Mouse (Mus musculus) midbrain, postnatal 0 days (tissue): ENCODE results near the gene Tpt1. TPM values are rescaled to one million over a fixed set of nuclear protein-coding genes. Genes with fewer than 3 reads are reported as not detected.
A peak's percentile ranks its signal among the peaks of the same experiment; 100 is the strongest.
"Not testable (repeated sequence)": the region's sequence is repeated elsewhere in the genome, so short reads cannot be mapped to it uniquely, and the experiment has no call there.

ENCODE experiments used
- ATAC-seq: fragments of 200-750 bp; cut with Nextera tagmentation; 2 replicates; pipeline ENCODE4 v1.8.0; 2017; ENCODE audit warnings: moderate number of reproducible peaks, mild to moderate bottlenecking, moderate TSS enrichment, moderate library complexity; ENCODE audit not compliant: low FRiP score
- DNase-seq: peaks from one replicate; pipeline ENCODE4 v3.0.0-alpha.2; 2015; ENCODE audit warnings: low spot score
- H3K27ac ChIP-seq: fragments of 300-500 bp; sonication (generic); 2 replicates; pipeline ENCODE4 v1.5.1; 2014; ENCODE audit warnings: low read depth, mild to moderate bottlenecking, low read length, mixed read lengths
- H3K27me3 ChIP-seq: fragments of 300-500 bp; sonication (generic); 2 replicates; pipeline ENCODE4 v1.6.1; 2014; ENCODE audit warnings: low read length, control low read depth, mixed read lengths; ENCODE audit not compliant: insufficient read depth
- H3K36me3 ChIP-seq: fragments of 300-500 bp; sonication (generic); 2 replicates; pipeline ENCODE4 v1.6.1; 2014; ENCODE audit warnings: low read length, control low read depth, mixed read lengths; ENCODE audit not compliant: insufficient read depth
- H3K4me1 ChIP-seq: fragments of 300-500 bp; sonication (generic); 2 replicates; pipeline ENCODE4 v1.6.1; 2014; ENCODE audit warnings: mild to moderate bottlenecking, control low read depth, antibody characterized with exemption, low read length, mixed read lengths; ENCODE audit not compliant: insufficient read depth
- H3K4me2 ChIP-seq: fragments of 300-500 bp; sonication (generic); 2 replicates; pipeline ENCODE4 v1.6.1; 2014; ENCODE audit warnings: low read depth, mild to moderate bottlenecking, low read length, mixed read lengths; ENCODE audit not compliant: poor library complexity, severe bottlenecking
- H3K4me3 ChIP-seq: fragments of 300-500 bp; sonication (generic); 2 replicates; pipeline ENCODE4 v1.5.1; 2014; ENCODE audit warnings: low read depth, mild to moderate bottlenecking, low read length, moderate library complexity
- H3K9ac ChIP-seq: fragments of 300-500 bp; sonication (generic); replicated peaks from 2 replicates; pipeline ENCODE4 v1.6.1; 2014; ENCODE audit warnings: mild to moderate bottlenecking, low read length, moderate library complexity, mixed read lengths; ENCODE audit not compliant: poor library complexity, severe bottlenecking
- H3K9me3 ChIP-seq: fragments of 300-500 bp; sonication (generic); 2 replicates; pipeline ENCODE4 v1.6.1; 2016; ENCODE audit warnings: low read length, control low read depth
- CTCF ChIP-seq: IDR thresholded peaks from 2 replicates; pipeline ENCODE4 v1.5.1; 2016; ENCODE audit warnings: antibody characterized with exemption, mild to moderate bottlenecking
- WGBS: fragments of 180-500 bp; shearing (Covaris S2); extraction: QIAGEN DNeasy Blood & Tissue Kit; methylation state at CpG from one replicate; pipeline ENCODE4 v1.1.7; 2014; 5-methylcytosine and 5-hydroxymethylcytosine counted together
- polyA plus RNA-seq: library from polyadenylated mRNA; unstranded; fragments of >200 nt; fragmentation: Nextera tagmentation; extraction: Ambion mirVana; gene quantifications from 2 replicates; pipeline ENCODE4 v1.2.1, GENCODE M21; 2015
- total RNA-seq: library from RNA; depleted of rRNA; stranded (reverse); fragments of >200 nt; gene quantifications from 2 replicates; pipeline ENCODE4 v1.2.3, GENCODE M21; 2014

Gene Tpt1
- total and polyA plus RNA-seq, 2 experiments from 2014 or later = 595 to 651 TPM

GRCm38 (mm10) chr14:75837048-75837916 lies 7.6 kb upstream of the Tpt1 start:
- Histone ChIP-seq H3K36me3 (no peaks in the 10 kb centered on the region), H3K27ac (no peak overlapping the region), H3K27me3 (no peaks in the 10 kb centered on the region), H3K9ac (no peak overlapping the region), H3K4me3 (no peak overlapping the region), H3K4me2 (no peak overlapping the region), H3K4me1 (peaks cover 6% of the 10 kb centered on the region), H3K9me3 (no peaks in the 10 kb centered on the region)
- TF ChIP-seq CTCF = no peak
- DNase-seq (no peak), ATAC-seq (no peak)
- WGBS = 87% methylated on average over 10 of the region's 10 CpGs

- H3K9me3 ChIP-seq, H3K36me3 ChIP-seq, ATAC-seq, DNase-seq, H3K4me3 ChIP-seq, H3K4me1 ChIP-seq, H3K9ac ChIP-seq, H3K27ac ChIP-seq, H3K4me2 ChIP-seq, H3K27me3 ChIP-seq: not testable (repeated sequence)
- WGBS = 50% methylated on average over 1 of the region's 2 CpGs
These were observed 3.1 kb upstream of the Tpt1 start for GRCm38 (mm10) chr14:75841758-75842157.

GRCm38 (mm10) chr14:75844111-75844695 lies 690 bp upstream of the Tpt1 start:
- Histone ChIP-seq H3K4me1 (peaks cover 5% of the 10 kb centered on the region; the same call in 1 of the 2 replicates), H3K27ac (peak overlapping the region; percentile 99), H3K4me3 (peak overlapping the region; percentile 86), H3K27me3 (no peaks in the 10 kb centered on the region), H3K9ac (peak overlapping the region; percentile 91), H3K36me3 (peaks cover 17% of the 10 kb centered on the region), H3K4me2 (peak overlapping the region; percentile 74), H3K9me3 (no peaks in the 10 kb centered on the region)
- ATAC-seq (no peak), DNase-seq (no peak)
- TF ChIP-seq CTCF = no peak
- WGBS = 6% methylated on average over 14 of the region's 14 CpGs

- H3K36me3 ChIP-seq = peaks cover 28% of the 10 kb centered on the region
- H3K4me3 ChIP-seq = peak overlapping the region; percentile 86
- TF ChIP-seq CTCF = peak; percentile 66
- H3K9me3 ChIP-seq = no peaks in the 10 kb centered on the region
- ATAC-seq = peak; percentile 76
- H3K9ac ChIP-seq = peak overlapping the region; percentile 91
- peak overlapping the region; percentile 74 for H3K4me2 ChIP-seq
- H3K4me1 ChIP-seq = peaks cover 5% of the 10 kb centered on the region; the same call in 1 of the 2 replicates
- peak overlapping the region; percentile 99 for H3K27ac ChIP-seq
- peak; percentile 92 for DNase-seq
- WGBS = under 1% methylated on average over 34 of the region's 40 CpGs
- H3K27me3 ChIP-seq = no peaks in the 10 kb centered on the region
These were observed 814 bp downstream of the Tpt1 start for GRCm38 (mm10) chr14:75845698-75846115.

DNA sequence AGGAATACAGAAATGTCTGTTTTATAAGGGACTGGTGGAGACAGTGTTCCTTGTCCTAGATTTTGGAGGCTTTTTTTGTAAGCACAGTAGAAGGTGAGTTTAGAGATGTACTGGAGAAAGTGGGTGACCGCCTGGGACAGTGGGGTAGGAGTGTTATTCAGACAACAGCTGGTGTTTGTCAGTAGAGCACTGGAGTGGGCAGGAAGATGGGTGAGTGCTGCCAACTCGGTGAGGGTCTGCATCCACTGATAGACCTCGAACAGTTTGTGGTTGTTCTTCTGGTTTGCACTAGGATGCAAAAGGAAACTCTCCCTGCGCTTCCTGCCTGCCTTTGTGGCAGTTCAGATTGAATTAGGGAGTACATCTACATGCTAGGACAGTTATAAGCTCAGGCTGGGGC lies 2.8 kb downstream of the Tpt1 start:
- ATAC-seq = no peak
- Histone ChIP-seq H3K4me3 (no peak overlapping the region), H3K4me2 (no peak overlapping the region), H3K27ac (no peak overlapping the region), H3K36me3 (peaks cover 30% of the 10 kb centered on the region), H3K4me1 (peaks cover 5% of the 10 kb centered on the region; the same call in 1 of the 2 replicates), H3K9me3 (no peaks in the 10 kb centered on the region), H3K27me3 (no peaks in the 10 kb centered on the region), H3K9ac (no peak overlapping the region)
- WGBS = 93% methylated on average over 4 of the region's 4 CpGs
- no peak for DNase-seq
- TF ChIP-seq CTCF = no peak

GRCm38 (mm10) chr14:75848482-75848881 lies 3.6 kb downstream of the Tpt1 start:
- WGBS = 93% methylated on average over 5 of the region's 5 CpGs
- no peak for DNase-seq
- no peak overlapping the region for H3K9ac ChIP-seq
- TF ChIP-seq CTCF = no peak
- no peak for ATAC-seq
- no peak overlapping the region for H3K4me3 ChIP-seq
- peaks cover 30% of the 10 kb centered on the region for H3K36me3 ChIP-seq
- no peaks in the 10 kb centered on the region for H3K27me3 ChIP-seq
- no peak overlapping the region for H3K4me2 ChIP-seq
- no peaks in the 10 kb centered on the region for H3K9me3 ChIP-seq
- no peak overlapping the region for H3K27ac ChIP-seq
- peaks cover 5% of the 10 kb centered on the region; the same call in 1 of the 2 replicates for H3K4me1 ChIP-seq
